Mouse (Mus musculus) telencephalon, adult 2 months (tissue): Measurements from ENCODE around the gene Sptbn1.
A peak's percentile ranks its signal among the peaks of the same experiment; 100 is the strongest.

Experiments
- DNase-seq: peaks from one replicate; pipeline ENCODE4 v3.0.0-alpha.2; 2011; ENCODE audit warnings: low read depth, low spot score

The Sptbn1 gene

DNA sequence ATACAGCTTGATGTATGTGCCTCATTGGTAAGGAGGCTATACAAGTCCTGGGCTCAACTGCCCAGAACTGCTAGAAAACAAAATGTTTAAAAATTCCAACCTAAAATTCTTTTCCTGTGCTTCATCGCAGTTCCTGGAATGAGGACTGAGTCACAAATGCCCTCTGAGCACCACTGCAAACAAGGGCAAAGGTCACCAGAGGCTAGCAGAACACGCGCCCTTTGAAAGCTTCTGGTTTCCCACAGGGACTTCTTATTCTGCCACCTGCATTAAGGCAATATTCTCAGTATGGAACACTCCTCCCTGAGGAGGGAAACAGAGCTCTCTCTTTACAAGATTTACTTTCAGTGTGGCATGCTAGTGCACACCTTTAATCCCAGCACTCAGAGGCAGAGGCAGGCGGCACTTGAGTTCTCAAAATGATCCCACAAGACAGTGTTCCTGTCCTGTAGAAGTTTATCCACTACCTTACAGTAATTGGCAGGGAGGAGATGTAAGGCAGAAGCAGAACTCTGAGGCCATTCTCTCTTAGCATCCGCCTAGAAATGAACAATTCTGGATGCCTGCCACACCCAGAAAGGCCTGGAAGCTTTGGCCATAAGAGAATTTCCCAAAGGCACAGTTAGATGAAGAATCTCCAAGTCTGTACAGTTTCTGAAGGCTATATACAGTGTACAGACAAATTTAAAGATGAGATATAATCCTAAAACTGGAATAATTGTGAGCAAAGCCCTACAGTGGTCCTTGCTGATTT lies 56.1 kb downstream of the Sptbn1 start:
- no peak for DNase-seq

DNA sequence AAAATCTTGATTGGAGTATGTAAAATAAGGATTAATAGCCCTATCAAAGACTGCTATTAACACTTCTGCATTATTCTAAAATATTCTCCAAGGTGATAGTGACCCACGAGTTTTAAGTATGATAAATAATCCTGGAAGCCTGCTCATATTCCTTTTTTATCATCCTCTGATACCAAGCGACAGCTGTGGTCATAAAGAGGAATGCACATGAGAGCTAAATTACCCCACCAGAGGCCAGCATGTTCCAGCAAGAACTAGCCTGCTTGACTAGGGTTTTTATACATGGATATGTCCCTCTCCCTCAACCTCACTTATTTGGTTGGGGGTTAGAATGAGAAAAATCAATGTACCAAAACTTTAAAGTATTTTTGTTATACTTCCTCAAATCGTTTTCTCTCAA lies 56.8 kb downstream of the Sptbn1 start:
- no peak for DNase-seq

DNA sequence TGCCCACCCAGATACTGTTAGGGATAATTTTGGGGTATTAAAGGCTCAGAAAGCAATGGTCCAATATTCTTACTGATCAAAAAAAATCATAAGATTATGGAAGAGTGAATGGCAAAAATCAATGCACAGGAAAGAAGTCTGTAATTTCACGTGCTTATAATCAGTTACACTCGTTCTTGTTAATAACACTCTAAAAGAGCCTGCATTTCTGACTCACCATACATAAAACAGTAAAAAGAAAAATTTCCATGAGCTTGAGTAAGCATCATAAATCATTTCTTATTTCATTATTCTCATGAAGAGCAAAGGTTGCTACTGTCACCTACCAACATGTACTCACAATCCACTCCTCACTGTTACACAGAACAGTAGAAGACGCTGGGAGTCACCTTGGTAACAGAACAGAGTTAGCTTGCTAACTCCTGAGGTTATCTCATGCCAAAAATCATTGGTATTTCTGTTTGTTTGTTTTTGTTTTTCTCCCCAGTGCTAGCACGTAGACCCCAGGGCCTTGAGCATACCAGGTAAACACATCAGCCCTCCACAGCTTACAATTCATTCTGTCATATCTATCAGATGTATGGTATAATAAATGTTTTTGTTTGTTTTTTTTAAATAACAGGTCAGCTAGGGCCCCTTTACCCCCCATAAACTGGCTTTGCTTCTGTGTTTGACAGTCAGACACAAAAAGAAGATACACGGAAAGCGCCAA lies 57.7 kb downstream of the Sptbn1 start:
- no peak for DNase-seq

DNA sequence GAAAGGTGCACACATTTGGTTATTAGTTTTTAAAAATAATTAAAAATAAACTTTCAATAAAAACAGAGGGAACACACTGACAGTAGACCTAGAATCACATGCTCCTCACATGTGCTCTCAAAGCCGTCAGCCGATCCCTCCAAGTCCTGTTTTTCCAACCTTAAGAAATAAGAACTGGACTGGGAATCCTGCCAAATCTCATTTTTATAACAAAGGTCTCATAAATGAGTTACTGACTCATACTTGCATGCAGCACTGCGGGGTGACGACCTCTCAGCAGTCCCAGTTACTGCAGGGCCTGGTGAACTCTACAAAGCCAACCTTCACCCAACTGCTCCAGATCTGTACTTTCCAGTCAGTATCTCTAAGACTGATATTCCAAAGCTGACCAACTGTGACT lies 58.5 kb downstream of the Sptbn1 start:
- peak; percentile 39 for DNase-seq

DNA sequence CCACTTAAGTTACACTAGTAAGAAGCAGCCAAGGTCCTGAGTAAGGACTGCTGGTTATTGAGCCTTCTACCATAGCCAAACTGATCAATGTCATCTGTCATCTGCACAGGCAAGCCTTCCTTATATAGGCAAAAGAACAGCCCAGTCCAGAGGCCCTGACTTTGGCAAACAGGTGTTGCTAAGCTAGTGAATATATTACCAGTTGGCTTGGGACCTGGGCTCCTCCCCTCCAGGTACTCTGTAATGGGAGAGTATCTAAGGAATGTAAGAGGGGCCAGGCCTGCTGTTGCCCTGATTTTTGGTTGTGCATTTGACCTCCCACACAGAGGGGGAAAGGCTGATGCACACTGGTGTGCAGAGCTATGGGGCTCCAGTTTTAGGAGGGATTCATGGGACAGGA lies 63.6 kb downstream of the Sptbn1 start:
- DNase-seq: no peak

DNA sequence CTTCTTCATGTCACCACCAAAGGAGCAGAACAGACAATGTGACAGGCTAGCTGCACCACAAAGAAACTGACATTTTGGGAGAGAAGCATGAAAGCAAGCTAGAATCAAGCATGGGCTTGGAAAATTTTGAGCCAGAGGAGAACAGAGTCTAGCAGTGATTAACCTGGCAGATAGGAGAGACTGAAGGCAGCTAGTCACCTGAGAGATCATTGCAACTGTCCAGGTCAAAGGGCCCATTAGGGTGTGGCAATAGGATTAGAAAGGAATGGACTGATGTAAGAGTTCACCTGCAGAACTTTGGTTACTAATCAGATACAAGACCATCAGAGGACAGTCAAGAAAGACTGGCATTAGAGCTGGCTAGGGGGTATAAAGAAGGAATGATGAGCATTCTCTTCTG lies 67.6 kb downstream of the Sptbn1 start:
- DNase-seq: no peak

DNA sequence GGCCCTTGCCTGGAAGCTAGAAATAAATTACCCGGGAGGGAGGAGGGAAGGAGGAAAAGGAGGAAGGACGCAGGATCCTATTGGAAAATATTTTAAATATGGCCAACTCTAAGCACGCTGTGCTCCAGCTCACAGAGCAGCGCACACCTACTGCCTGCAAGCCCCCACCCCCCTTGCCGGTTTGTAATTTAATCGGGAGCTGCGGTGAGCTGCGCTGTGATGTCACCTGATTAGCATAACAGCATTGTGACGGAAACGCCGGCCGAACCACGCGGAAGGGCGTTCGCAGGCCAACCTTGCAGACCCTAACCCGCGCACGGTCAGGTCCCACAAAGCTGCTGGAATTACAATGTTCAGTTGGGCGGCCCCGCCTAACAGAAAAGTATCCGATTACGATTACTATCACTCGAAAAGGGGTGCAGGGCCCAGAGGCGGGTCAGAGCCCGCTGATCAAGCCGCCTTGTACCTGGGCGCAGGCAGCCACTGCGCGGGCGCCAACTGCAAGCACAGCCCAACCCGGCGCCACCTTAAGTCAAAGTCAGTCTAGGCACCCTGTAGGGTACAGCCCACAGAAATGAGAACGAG lies 69.8 kb downstream of the Sptbn1 start:
- DNase-seq: no peak

DNA sequence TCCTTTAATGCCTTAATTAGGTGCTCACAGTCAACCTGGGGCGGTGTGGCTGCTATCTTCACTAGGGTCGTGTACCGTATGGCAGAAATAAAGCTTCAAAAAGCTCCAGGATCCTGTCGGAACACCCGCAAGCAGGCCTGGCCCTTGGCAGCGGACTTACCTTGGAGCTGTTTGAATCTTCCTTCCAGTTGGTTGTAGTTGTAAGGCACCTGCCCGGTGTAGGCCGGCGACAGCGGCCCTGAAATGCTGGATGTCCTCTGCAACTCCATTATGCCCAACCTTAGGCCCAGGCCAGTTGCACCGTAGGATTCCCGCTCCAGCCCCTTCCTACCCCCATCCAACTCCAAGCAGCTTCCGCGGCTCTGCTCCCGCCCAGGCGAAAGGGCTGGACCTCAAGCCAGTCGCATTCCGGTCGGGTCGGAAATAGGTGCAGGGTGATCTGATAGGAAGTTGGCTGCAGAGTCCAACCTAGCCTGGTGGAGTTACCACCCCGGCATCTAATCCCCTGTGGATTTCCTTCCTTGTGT lies 70.3 kb downstream of the Sptbn1 start:
- no peak for DNase-seq

DNA sequence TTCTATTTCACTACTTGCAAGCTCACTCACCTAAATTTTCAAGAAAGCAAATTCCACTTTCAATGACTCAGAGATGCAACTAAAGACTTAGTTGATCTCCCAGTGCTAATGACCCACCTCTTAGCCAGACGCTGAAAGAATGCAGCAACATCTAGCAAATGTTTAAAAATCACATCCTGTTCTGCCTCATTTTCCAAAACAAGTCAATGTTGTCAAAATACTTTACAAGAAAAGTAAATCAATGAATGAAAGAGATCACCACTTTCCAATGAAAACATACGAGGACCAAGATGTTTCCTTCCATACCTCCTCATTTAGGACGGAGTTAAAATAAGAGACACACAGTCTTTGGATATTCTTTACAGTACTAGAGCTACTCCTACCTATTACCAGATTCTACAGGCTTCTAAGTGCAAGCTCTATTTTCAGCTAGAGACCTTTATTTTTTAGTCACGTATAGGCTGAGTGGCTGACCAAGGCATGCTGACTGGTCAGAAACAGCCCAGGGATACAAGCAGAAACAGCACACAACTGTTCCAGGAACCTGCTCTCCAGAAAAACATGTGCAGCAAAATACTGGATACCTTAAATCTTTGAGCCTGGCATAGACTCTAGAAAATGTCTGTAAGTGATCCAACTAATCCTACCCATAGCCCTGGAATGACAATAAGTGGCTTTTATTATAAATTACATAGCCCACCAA lies 71.5 kb downstream of the Sptbn1 start:
- no peak for DNase-seq

DNA sequence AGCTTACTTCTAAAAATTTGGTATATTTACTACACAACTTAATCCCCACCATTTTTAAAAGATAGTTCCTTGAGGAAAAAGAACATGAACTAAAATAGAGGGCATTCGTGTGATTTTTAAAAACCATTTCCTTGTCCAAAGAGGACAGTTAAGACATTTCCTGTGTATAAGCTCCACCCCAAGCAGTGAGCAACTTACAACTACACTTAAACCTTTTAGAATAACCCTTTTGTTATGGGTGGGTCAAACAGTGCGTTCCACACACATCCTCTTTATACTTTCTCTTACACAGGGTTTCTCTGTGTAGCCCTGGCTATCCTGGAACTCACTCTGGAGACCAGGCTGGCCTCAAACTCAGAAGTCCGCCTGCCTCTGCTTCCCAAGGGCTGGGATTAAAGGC lies 72.2 kb downstream of the Sptbn1 start:
- DNase-seq: no peak

DNA sequence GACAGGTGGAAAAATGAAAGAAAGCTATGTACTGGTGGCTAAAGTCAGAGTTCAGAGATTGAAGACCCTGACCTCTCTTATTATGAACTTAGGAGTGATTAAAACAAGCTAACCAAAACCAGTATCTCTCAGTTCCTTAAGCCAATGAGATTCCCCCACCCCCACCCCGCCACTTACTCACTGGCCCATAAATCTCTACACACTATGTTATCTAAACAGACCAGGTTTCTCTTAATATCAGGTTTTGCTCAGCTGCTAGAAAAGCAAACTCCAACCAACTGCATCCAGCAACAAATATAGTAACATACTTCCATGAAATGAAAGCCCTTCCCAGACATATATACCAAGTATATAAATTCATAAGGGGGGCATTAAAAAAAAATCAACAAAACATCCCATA lies 73.2 kb downstream of the Sptbn1 start:
- DNase-seq: no peak

DNA sequence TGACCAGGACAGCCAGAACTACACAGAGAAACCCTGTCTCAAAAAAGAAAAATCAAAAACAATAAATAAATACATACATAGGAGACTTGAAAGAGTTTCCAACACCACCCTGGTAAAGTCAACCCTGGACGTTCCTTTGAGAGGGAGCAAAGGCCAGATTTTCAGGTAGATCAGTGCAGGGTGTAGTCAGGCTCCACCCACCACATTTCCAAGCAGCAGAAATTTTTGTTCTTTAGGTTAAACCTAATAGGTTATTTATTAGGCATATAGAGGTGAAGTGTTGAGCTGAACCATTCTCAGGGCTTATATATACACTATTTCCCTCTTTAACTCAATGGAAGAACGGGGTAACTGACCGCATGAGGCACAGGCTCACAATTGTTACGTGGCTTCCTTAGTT lies 77.0 kb downstream of the Sptbn1 start:
- DNase-seq: no peak

DNA sequence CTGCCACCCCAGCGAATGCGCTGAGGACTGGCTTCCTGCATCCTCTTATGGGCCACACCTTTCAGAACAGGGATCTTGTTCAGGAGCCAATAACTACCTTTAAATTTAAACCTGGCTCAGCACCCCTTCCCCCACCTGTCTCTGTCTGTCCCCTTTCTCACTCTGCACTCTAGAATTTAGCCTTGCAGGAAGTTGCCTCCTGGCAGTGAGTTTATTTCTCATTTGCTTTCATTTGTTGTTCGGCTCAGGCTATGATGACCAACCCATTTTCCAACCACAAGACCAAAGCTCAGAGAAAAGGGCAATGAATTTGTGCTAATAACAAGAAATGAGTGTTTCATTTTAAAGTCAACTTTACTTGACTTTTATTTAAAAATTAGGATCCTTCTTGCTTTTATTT lies 77.9 kb downstream of the Sptbn1 start:
- DNase-seq: no peak

DNA sequence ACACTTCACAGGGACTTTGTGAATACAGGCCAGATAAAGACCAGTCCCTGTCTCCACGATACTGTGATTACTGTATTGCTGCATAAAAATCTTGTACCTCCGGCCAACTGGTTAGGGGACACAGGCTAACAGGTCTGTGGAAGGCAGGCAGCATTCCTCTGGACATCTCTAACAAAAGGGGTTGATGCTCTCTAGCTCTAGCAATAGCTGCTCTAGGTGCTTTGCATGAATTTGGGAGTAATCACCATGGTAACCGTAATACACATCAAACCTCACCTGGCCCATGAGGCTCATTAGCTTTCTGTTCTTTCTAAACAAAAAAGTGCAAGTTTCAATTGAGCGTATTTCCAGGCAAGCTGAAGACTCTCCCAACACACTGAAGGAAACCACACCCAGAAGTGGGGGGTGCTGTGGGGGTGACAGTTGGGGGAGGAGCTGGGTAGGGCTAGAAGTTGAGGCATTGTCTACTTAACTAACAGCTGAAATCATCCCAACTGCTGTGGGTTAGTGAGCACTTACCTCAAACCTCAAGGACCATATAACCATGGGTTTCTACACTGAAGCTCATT lies 81.0 kb downstream of the Sptbn1 start:
- DNase-seq: no peak

DNA sequence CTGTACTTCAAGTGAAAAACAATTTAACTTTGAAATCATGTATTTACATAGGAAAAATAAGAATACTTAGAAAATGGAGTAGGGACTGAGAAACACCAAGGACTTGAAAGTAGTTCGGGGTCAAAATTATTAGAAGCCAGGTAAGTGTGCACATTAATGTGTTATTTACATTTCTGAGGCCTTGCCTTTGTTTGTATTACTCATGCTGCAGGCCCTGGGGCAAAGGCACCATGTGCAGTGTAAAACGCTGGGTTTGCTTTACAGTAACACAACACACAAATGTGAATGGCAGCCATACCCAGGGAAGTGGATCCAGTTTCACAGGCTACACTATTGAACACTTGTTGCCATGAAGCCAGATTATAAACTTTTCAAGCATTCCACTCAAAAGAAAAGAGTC lies 83.4 kb downstream of the Sptbn1 start:
- no peak for DNase-seq

DNA sequence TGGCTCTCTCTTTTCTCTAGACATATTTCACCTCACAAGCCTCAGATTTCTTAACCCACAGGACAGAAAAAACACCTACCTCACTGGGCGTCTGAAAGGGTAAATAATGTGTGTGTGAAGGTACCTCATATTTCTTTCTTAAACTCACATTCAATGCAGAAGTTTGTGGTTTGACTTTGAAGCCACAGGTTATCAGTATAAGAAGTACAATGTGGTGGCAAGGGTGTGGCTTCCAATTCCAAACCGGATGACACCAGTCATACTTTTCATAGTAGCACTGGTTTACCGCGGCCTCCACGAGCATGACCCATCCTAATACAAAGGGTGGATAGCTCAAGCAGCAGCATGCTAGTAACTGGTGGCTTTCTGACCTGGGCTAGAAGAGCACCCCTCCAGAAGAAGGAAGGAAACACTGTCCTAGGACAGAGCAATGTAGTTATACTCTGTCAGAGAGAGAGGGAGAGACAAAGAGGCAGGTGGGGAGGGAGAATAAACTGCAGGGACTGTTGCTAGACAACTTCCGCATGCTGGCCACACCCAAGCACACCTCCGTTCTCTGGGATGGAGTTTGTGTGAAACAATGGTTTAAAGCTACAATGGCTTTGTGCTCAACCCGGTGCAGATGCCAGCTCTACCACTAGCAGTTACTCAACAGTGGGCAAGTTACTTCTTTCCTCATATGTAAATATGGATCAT lies 85.1 kb downstream of the Sptbn1 start:
- no peak for DNase-seq

DNA sequence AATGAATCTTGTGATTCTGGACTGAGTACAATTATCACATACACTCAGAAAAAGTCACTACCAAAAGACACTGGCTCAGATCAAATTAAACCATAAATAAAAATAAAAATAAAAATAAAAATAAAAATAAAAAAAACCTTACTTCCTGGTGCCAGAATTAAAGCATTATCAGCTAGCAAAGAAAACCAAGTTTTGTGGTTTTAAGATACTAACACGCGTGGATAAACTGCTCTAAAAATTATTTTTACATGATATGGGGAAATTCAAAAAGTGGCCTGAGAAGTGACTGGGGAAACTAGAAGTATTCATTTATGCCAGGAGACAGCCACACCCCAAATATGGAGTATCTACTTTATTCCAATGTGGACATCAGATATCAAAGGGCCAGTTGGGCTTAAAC lies 89.8 kb downstream of the Sptbn1 start:
- no peak for DNase-seq

DNA sequence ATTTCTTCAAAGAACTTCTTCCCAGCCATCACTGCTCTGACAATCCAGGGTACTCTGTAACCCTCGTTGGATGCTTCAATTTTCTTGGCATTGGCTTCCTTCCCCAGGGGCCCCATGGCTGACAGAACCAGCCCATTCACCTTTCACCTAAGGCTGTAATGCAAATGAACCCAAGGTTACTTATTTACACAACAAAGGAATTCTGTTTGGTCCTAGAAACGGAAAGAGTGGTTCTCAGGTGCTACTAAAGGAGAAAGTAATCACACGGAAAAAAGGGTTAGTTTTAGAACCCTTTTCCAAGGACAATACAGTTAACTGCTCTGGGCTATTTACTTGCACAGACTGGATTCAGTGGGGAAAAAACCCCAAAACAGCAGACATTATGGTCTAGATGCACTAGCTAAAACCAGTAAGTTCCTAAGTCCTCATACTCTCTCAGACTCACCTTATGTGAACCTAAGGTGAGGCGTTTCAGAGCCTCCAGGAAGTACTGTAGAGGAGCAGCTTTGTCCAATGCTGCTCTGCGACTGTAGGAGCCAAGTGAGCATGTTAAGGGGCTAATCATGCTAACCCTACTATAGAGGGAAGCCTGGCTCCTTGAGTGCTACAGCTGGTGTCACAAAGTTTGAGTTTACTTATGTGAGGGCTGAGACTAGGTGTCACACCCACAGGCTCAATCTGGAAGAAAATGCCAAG lies 90.7 kb downstream of the Sptbn1 start:
- no peak for DNase-seq

DNA sequence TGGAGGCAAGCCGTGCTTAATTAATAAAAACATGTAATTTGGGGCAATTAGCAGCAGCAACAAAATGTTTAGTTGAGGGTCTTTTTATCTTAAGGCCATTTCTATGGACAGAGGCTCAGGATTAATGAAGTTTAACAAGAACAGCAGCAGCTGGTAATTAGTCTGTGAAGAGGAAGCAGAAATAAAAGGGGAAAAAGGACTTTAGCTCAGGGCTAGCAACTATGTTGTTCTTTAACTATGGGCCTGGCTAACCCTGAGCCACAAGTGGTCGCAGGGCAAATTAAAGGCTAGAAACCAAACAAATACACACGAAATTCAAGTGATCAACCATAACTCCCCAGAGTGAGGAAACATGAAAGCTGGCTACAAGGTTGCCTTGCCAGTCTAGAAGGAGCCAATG lies 91.9 kb downstream of the Sptbn1 start:
- DNase-seq: no peak

DNA sequence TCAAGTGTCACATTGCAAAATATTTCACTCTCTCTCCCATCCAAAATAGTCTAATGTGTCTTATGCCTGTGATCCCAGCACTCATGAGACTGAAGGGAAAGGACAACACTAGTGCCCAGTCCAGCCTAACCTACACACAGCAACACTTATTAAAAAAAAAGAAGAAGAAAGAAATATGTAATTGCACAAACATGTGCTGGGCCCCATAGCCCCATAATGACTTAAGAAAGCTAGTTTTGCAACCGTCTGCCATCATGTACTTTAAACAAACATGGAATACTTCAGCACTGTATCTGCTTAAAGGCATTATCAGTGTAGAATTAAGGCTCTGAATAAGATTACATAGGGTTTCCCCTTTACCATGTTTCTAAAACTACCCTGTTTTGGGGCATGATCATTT lies 92.4 kb downstream of the Sptbn1 start:
- no peak for DNase-seq
